8 mouse cellular contexts compared by ENCODE assay signal in the genomic region with DNA sequence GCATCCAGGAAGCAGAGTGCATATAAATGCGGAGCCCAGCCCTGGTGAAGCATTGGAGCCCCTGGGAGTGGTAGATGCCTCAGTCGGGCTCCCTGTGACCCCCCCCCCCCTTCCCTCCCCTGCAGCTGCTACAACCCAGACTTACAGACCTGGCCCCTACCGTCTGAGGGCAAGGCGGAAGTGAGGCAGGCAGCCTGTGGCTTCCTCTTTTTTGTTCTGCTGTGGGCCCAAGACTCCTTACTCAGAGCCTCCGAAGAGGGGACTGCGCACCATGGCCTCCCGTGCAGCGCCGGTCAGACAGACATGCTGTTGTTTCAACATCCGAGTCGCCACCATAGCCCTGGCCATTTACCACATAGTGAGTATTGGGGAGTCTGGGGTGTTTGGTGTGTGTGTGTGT. TPM values are rescaled to one million over a fixed set of nuclear protein-coding genes. Genes with fewer than 3 reads are reported as not detected.
DNase-seq lines count a peak whose midpoint lies in the region; ATAC-seq lines count a peak whose summit lies in the region.

A gene (plus strand): TSS at position 49 of the 400 bp plus-strand sequence.

- DNase-seq in urinary bladder, adult 2 months (ENCODE audit: low spot score) = no peak
- no peak for DNase-seq in urinary bladder, postnatal 25 days (ENCODE audit: low spot score)
- no peak for DNase-seq in forebrain, embryonic 11.5 days (ENCODE audit: low spot score)
- no peak for DNase-seq in hindbrain, embryonic 14.5 days (ENCODE audit: low spot score)
- no peak for DNase-seq in midbrain, embryonic 14.5 days
- peak; percentile 88 for DNase-seq in thymus, postnatal 14 days

- H3K27ac ChIP-seq in forebrain, embryonic 11.5 days (ENCODE audit: low read depth, low read length) = no peak within 1 kb of the TSS
- H3K27ac ChIP-seq in hindbrain, embryonic 14.5 days = no peak within 1 kb of the TSS
- no peak within 1 kb of the TSS for H3K27ac ChIP-seq in limb, embryonic 13.5 days
- H3K27ac ChIP-seq in midbrain, embryonic 14.5 days (replicated peaks; ENCODE audit: low read depth, low read length) = no peak within 1 kb of the TSS

- H3K36me3 ChIP-seq in forebrain, embryonic 11.5 days (ENCODE audit: control insufficient read depth, insufficient read depth, low read length) = no peaks in the 10 kb centered on the region
- H3K36me3 ChIP-seq in hindbrain, embryonic 14.5 days (replicated peaks; ENCODE audit: control insufficient read depth, insufficient read depth) = no peaks in the 10 kb centered on the region
- no peaks in the 10 kb centered on the region for H3K36me3 ChIP-seq in limb, embryonic 13.5 days
- H3K36me3 ChIP-seq in midbrain, embryonic 14.5 days (ENCODE audit: control insufficient read depth, insufficient read depth, low read length) = no peaks in the 10 kb centered on the region

- no peak for ATAC-seq in forebrain, embryonic 11.5 days (replicated peaks; ENCODE audit: low FRiP score)
- ATAC-seq in hindbrain, embryonic 14.5 days (ENCODE audit: low FRiP score) = no peak
- ATAC-seq in limb, embryonic 13.5 days (ENCODE audit: low FRiP score, low read depth) = no peak
- no peak for ATAC-seq in midbrain, embryonic 14.5 days (ENCODE audit: low FRiP score, low TSS enrichment)
- no peak for ATAC-seq in frontal cortex, adult (ENCODE audit: low TSS enrichment)

- no peak within 1 kb of the TSS for H3K9ac ChIP-seq in forebrain, embryonic 11.5 days (ENCODE audit: low read length)
- H3K9ac ChIP-seq in hindbrain, embryonic 14.5 days = no peak within 1 kb of the TSS
- no peak within 1 kb of the TSS for H3K9ac ChIP-seq in limb, embryonic 13.5 days
- no peak within 1 kb of the TSS for H3K9ac ChIP-seq in midbrain, embryonic 14.5 days (replicated peaks; ENCODE audit: low read length)

- WGBS in forebrain, embryonic 11.5 days = 74% methylated on average over 11 of the region's 11 CpGs
- 74% methylated on average over 11 of the region's 11 CpGs for WGBS in hindbrain, embryonic 14.5 days
- WGBS in limb, embryonic 13.5 days = 62% methylated on average over 11 of the region's 11 CpGs
- 70% methylated on average over 11 of the region's 11 CpGs for WGBS in midbrain, embryonic 14.5 days

- H3K4me1 ChIP-seq in forebrain, embryonic 11.5 days (replicated peaks; ENCODE audit: control insufficient read depth, insufficient read depth, low read length) = no peaks in the 10 kb centered on the region
- H3K4me1 ChIP-seq in hindbrain, embryonic 14.5 days (replicated peaks; ENCODE audit: control insufficient read depth, insufficient read depth, low read length) = no peaks in the 10 kb centered on the region
- peaks cover 33% of the 10 kb centered on the region for H3K4me1 ChIP-seq in limb, embryonic 13.5 days
- H3K4me1 ChIP-seq in midbrain, embryonic 14.5 days (ENCODE audit: control insufficient read depth, insufficient read depth, low read length) = no peaks in the 10 kb centered on the region

- no peaks in the 10 kb centered on the region for H3K9me3 ChIP-seq in forebrain, embryonic 11.5 days (ENCODE audit: control insufficient read depth, low read length)
- H3K9me3 ChIP-seq in hindbrain, embryonic 14.5 days (ENCODE audit: control insufficient read depth, low read length) = no peaks in the 10 kb centered on the region
- no peaks in the 10 kb centered on the region for H3K9me3 ChIP-seq in limb, embryonic 13.5 days
- no peaks in the 10 kb centered on the region for H3K9me3 ChIP-seq in midbrain, embryonic 14.5 days (ENCODE audit: control insufficient read depth, low read length)

- no peaks in the 10 kb centered on the region for H3K27me3 ChIP-seq in forebrain, embryonic 11.5 days (ENCODE audit: control insufficient read depth, insufficient read depth, low read length)
- no peaks in the 10 kb centered on the region for H3K27me3 ChIP-seq in hindbrain, embryonic 14.5 days (ENCODE audit: control insufficient read depth, insufficient read depth, low read length)
- H3K27me3 ChIP-seq in limb, embryonic 13.5 days = no peaks in the 10 kb centered on the region
- no peaks in the 10 kb centered on the region for H3K27me3 ChIP-seq in midbrain, embryonic 14.5 days (ENCODE audit: control insufficient read depth, insufficient read depth, low read length)

- H3K4me2 ChIP-seq in forebrain, embryonic 11.5 days (ENCODE audit: low read depth, low read length, severe bottlenecking) = no peak within 1 kb of the TSS
- H3K4me2 ChIP-seq in hindbrain, embryonic 14.5 days (replicated peaks) = no peak within 1 kb of the TSS
- no peak within 1 kb of the TSS; the same call in 1 of the 2 replicates for H3K4me2 ChIP-seq in limb, embryonic 13.5 days (replicated peaks)
- H3K4me2 ChIP-seq in midbrain, embryonic 14.5 days (ENCODE audit: low read length) = no peak within 1 kb of the TSS

- H3K4me3 ChIP-seq in forebrain, embryonic 11.5 days (ENCODE audit: low read depth, low read length) = no peak within 1 kb of the TSS
- no peak within 1 kb of the TSS for H3K4me3 ChIP-seq in hindbrain, embryonic 14.5 days (replicated peaks; ENCODE audit: low read length)
- H3K4me3 ChIP-seq in limb, embryonic 13.5 days = no peak within 1 kb of the TSS
- no peak within 1 kb of the TSS for H3K4me3 ChIP-seq in midbrain, embryonic 14.5 days (replicated peaks; ENCODE audit: low read depth, low read length)

RNA-seq across cellular contexts. Expression of the gene that starts here (rescaled TPM):
- 50.5 and 51.9 TPM in 2 replicates for polyA plus RNA-seq in urinary bladder, adult 2 months (2012; rRNA removed)
- 17.2 and 20.7 TPM in 2 replicates for polyA plus RNA-seq in forebrain, embryonic 11.5 days (2014; fragmentation: Nextera tagmentation; extraction: Ambion mirVana)
- polyA plus RNA-seq in hindbrain, embryonic 14.5 days (2014; fragmentation: Nextera tagmentation; extraction: Ambion mirVana) = 35.2 and 37.4 TPM in 2 replicates
- polyA plus RNA-seq in limb, embryonic 13.5 days (2015; fragmentation: Nextera tagmentation; extraction: Ambion mirVana) = 32.2 and 35.9 TPM in 2 replicates
- polyA plus RNA-seq in midbrain, embryonic 14.5 days (2014; fragmentation: Nextera tagmentation; extraction: Ambion mirVana) = 14.3 and 31.7 TPM in 2 replicates
